Mouse (Mus musculus): ENCODE measurements at regions not wholly inside any gene's neighbourhood (a gene's known extent, or its start where the extent isn't known, plus 50 kb on each side); places are given as distances from the start of the nearest gene placed in this dataset.
"Not testable (repeated sequence)": the region's sequence is repeated elsewhere in the genome, so short reads cannot be mapped to it uniquely, and the experiment has no call there.

GRCm38 (mm10) chr4:131167921-131168320 is 223.7 kb downstream of the Matn1 start:
- no peak for ATAC-seq (ENCODE audit: low FRiP score)
- peaks cover 14% of the 10 kb centered on the region for H3K4me1 ChIP-seq
- H3K9ac ChIP-seq = no peak overlapping the region
- H3K9me3 ChIP-seq = peaks cover 6% of the 10 kb centered on the region; the same call in 1 of the 2 replicates
- H3K36me3 ChIP-seq (replicated peaks) = no peaks in the 10 kb centered on the region
- H3K27ac ChIP-seq = no peak overlapping the region
- no peak overlapping the region for H3K4me3 ChIP-seq (replicated peaks)
- whole genome bisulfite sequencing = 92% methylated on average over 2 of the region's 2 CpGs
- H3K27me3 ChIP-seq = peaks cover 12% of the 10 kb centered on the region; the same call in 1 of the 2 replicates
- H3K4me2 ChIP-seq = no peak overlapping the region

GRCm38 (mm10) chr4:131173783-131174460 is 229.7 kb downstream of the Matn1 start:
- no peak overlapping the region for H3K4me3 ChIP-seq (replicated peaks)
- 89% methylated on average over 28 of the region's 28 CpGs for WGBS
- H3K4me1 ChIP-seq = peaks cover 8% of the 10 kb centered on the region
- no peak overlapping the region for H3K4me2 ChIP-seq
- ATAC-seq (ENCODE audit: low FRiP score) = no peak
- no peaks in the 10 kb centered on the region for H3K36me3 ChIP-seq (replicated peaks)
- peaks cover 15% of the 10 kb centered on the region; the same call in 1 of the 2 replicates for H3K9me3 ChIP-seq
- H3K27ac ChIP-seq = no peak overlapping the region
- H3K9ac ChIP-seq = no peak overlapping the region
- no peaks in the 10 kb centered on the region for H3K27me3 ChIP-seq

GRCm38 (mm10) chr4:131176701-131177100 is 232.5 kb downstream of the Matn1 start:
- ATAC-seq (ENCODE audit: low FRiP score) = no peak
- Histone ChIP-seq H3K27me3 (no peaks in the 10 kb centered on the region), H3K4me1 (peaks cover 13% of the 10 kb centered on the region), H3K27ac (no peak overlapping the region), H3K4me2 (no peak overlapping the region), H3K36me3 (replicated peaks) (no peaks in the 10 kb centered on the region), H3K4me3 (replicated peaks) (no peak overlapping the region), H3K9ac (no peak overlapping the region), H3K9me3 (peaks cover 15% of the 10 kb centered on the region; the same call in 1 of the 2 replicates)
- 55% methylated on average over 3 of the region's 3 CpGs for WGBS

- no peak overlapping the region for H3K27ac ChIP-seq
Observed at GRCm38 (mm10) chr4:131177889-131178288, 233.7 kb downstream of the Matn1 start.

GRCm38 (mm10) chr4:131178642-131179041 is 234.5 kb downstream of the Matn1 start:
- H3K27ac ChIP-seq; H3K27me3 ChIP-seq; ATAC-seq (ENCODE audit: low FRiP score); H3K9ac ChIP-seq; H3K4me3 ChIP-seq (replicated peaks); H3K36me3 ChIP-seq (replicated peaks); H3K4me2 ChIP-seq; H3K9me3 ChIP-seq: not testable (repeated sequence)
- 79% methylated on average over 5 of the region's 5 CpGs for WGBS
- peaks cover 13% of the 10 kb centered on the region for H3K4me1 ChIP-seq

More at GRCm38 (mm10) chr4:131177889-131178288, 233.7 kb downstream of the Matn1 start:
- H3K4me1 ChIP-seq = peaks cover 13% of the 10 kb centered on the region
- no peak overlapping the region for H3K9ac ChIP-seq
- 53% methylated on average over 6 of the region's 6 CpGs for WGBS
- ATAC-seq (ENCODE audit: low FRiP score) = no peak
- H3K27me3 ChIP-seq = no peaks in the 10 kb centered on the region
- no peak overlapping the region for H3K4me2 ChIP-seq
- no peak overlapping the region for H3K4me3 ChIP-seq (replicated peaks)
- H3K36me3 ChIP-seq (replicated peaks) = no peaks in the 10 kb centered on the region
- H3K9me3 ChIP-seq = peaks cover 10% of the 10 kb centered on the region; the same call in 1 of the 2 replicates

- no peaks in the 10 kb centered on the region for H3K9me3 ChIP-seq
- no peak for ATAC-seq (ENCODE audit: low FRiP score)
- no peak overlapping the region for H3K4me3 ChIP-seq (replicated peaks)
- no peak overlapping the region for H3K9ac ChIP-seq
- H3K27me3 ChIP-seq = no peaks in the 10 kb centered on the region
- peaks cover 4% of the 10 kb centered on the region; the same call in 1 of the 2 replicates for H3K4me1 ChIP-seq
- 87% methylated on average over 3 of the region's 3 CpGs for WGBS
- no peaks in the 10 kb centered on the region for H3K36me3 ChIP-seq (replicated peaks)
- no peak overlapping the region for H3K4me2 ChIP-seq
- no peak overlapping the region for H3K27ac ChIP-seq
Observed at GRCm38 (mm10) chr4:131188066-131188465, 243.9 kb downstream of the Matn1 start.

- Histone ChIP-seq H3K4me3 (replicated peaks) (no peak overlapping the region), H3K27me3 (no peaks in the 10 kb centered on the region), H3K4me1 (peaks cover 4% of the 10 kb centered on the region; the same call in 1 of the 2 replicates), H3K27ac (no peak overlapping the region), H3K9ac (no peak overlapping the region), H3K9me3 (no peaks in the 10 kb centered on the region), H3K4me2 (no peak overlapping the region), H3K36me3 (replicated peaks) (no peaks in the 10 kb centered on the region)
- 0 out of 2 replicates have a peak, but pooled peaks have one; percentile 20 for ATAC-seq (ENCODE audit: low FRiP score)
- WGBS = 76% methylated on average over 13 of the region's 13 CpGs
Observed at GRCm38 (mm10) chr4:131191106-131191880, 247.1 kb downstream of the Matn1 start.

GRCm38 (mm10) chr4:131193900-131194419 is 249.8 kb downstream of the Matn1 start:
- peaks cover 4% of the 10 kb centered on the region; the same call in 1 of the 2 replicates for H3K4me1 ChIP-seq
- WGBS = 92% methylated on average over 20 of the region's 20 CpGs

GRCm38 (mm10) chr4:131196147-131196546 is 252.0 kb downstream of the Matn1 start:
- Histone ChIP-seq H3K4me3 (replicated peaks) (no peak overlapping the region), H3K27ac (no peak overlapping the region), H3K9me3 (no peaks in the 10 kb centered on the region), H3K9ac (no peak overlapping the region), H3K27me3 (no peaks in the 10 kb centered on the region), H3K4me2 (no peak overlapping the region), H3K4me1 (peaks cover 3% of the 10 kb centered on the region; the same call in 1 of the 2 replicates), H3K36me3 (replicated peaks) (no peaks in the 10 kb centered on the region)
- WGBS = 94% methylated on average over 4 of the region's 4 CpGs
- ATAC-seq (ENCODE audit: low FRiP score) = no peak

More at GRCm38 (mm10) chr4:131193900-131194419, 249.8 kb downstream of the Matn1 start:
- no peak overlapping the region for H3K27ac ChIP-seq
- H3K4me2 ChIP-seq = no peak overlapping the region
- ATAC-seq (ENCODE audit: low FRiP score) = no peak
- no peak overlapping the region for H3K4me3 ChIP-seq (replicated peaks)
- no peak overlapping the region for H3K9ac ChIP-seq
- H3K27me3 ChIP-seq = no peaks in the 10 kb centered on the region
- H3K36me3 ChIP-seq (replicated peaks) = no peaks in the 10 kb centered on the region
- no peaks in the 10 kb centered on the region for H3K9me3 ChIP-seq

DNA sequence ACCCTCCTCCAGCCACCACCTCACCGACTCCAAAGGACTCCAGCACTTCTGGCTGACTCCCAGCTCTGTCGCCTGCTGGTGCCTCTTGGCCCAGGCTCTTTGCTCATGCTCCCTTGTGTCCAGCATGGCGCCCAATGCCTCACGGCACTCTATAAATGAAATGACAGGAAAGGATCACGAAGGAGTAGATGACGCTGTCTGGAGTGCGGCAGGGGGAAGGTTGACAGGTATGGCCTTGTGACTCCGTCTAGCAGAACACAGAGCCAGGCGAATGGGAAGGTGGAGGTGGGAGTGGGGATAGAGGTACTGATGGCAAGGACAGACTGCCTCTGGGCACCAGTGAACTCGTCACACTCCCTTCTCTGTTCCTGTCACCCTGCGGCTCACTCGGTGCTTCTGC is 259.5 kb downstream of the Matn1 start:
- H3K4me1 ChIP-seq = peaks cover 24% of the 10 kb centered on the region; the same call in 1 of the 2 replicates
- H3K9ac ChIP-seq = no peak overlapping the region
- 0 out of 2 replicates have a peak, but pooled peaks cover 3% of the 10 kb centered on the region for H3K27me3 ChIP-seq
- no peak overlapping the region for H3K4me3 ChIP-seq (replicated peaks)
- no peaks in the 10 kb centered on the region for H3K9me3 ChIP-seq
- no peak for ATAC-seq (ENCODE audit: low FRiP score)
- no peak overlapping the region for H3K27ac ChIP-seq
- H3K36me3 ChIP-seq (replicated peaks) = no peaks in the 10 kb centered on the region
- 92% methylated on average over 12 of the region's 12 CpGs for WGBS
- H3K4me2 ChIP-seq = no peak overlapping the region

DNA sequence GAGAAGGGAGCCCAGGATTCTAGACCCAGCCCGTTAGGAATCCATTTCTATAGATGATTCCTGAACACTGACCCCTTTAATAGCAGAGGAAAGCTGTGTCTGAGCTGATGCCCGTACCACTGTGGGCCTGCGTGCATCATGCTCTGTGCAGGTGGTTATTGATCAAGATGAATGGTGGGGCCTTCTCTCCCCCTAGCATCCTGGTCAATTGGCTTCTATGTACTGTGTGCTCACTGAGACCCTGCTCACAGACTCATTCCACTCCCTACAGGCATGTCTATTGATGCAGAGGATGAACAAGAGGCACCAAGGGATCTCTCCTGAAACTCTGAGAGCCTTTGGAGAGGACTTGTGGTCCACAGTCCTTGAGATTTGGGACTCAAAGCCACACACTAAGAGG is 260.5 kb downstream of the Matn1 start:
- Histone ChIP-seq H3K27me3 (0 out of 2 replicates have a peak, but pooled peaks cover 3% of the 10 kb centered on the region), H3K4me2 (no peak overlapping the region), H3K4me3 (replicated peaks) (no peak overlapping the region), H3K9ac (no peak overlapping the region), H3K9me3 (no peaks in the 10 kb centered on the region), H3K4me1 (peaks cover 24% of the 10 kb centered on the region; the same call in 1 of the 2 replicates), H3K36me3 (replicated peaks) (no peaks in the 10 kb centered on the region), H3K27ac (no peak overlapping the region)
- no peak for ATAC-seq (ENCODE audit: low FRiP score)
- 86% methylated on average over 3 of the region's 3 CpGs for WGBS

- no peaks in the 10 kb centered on the region for H3K9me3 ChIP-seq
- ATAC-seq (ENCODE audit: low FRiP score) = no peak
- H3K9ac ChIP-seq = no peak overlapping the region
- 84% methylated on average over 2 of the region's 2 CpGs for WGBS
- no peak overlapping the region for H3K27ac ChIP-seq
- H3K36me3 ChIP-seq (replicated peaks) = no peaks in the 10 kb centered on the region
- H3K4me1 ChIP-seq = peaks cover 24% of the 10 kb centered on the region; the same call in 1 of the 2 replicates
- 0 out of 2 replicates have a peak, but pooled peaks cover 3% of the 10 kb centered on the region for H3K27me3 ChIP-seq
- H3K4me2 ChIP-seq = no peak overlapping the region
- no peak overlapping the region for H3K4me3 ChIP-seq (replicated peaks)
Observed at GRCm38 (mm10) chr4:131205127-131205526, 260.9 kb downstream of the Matn1 start.
